Mouse (Mus musculus): ENCODE data around the gene Hscb. TPM values are rescaled to one million over a fixed set of nuclear protein-coding genes. Genes with fewer than 3 reads are reported as not detected.

Gene Hscb
- polyA plus RNA-seq, 1 experiment, result not detected

DNA sequence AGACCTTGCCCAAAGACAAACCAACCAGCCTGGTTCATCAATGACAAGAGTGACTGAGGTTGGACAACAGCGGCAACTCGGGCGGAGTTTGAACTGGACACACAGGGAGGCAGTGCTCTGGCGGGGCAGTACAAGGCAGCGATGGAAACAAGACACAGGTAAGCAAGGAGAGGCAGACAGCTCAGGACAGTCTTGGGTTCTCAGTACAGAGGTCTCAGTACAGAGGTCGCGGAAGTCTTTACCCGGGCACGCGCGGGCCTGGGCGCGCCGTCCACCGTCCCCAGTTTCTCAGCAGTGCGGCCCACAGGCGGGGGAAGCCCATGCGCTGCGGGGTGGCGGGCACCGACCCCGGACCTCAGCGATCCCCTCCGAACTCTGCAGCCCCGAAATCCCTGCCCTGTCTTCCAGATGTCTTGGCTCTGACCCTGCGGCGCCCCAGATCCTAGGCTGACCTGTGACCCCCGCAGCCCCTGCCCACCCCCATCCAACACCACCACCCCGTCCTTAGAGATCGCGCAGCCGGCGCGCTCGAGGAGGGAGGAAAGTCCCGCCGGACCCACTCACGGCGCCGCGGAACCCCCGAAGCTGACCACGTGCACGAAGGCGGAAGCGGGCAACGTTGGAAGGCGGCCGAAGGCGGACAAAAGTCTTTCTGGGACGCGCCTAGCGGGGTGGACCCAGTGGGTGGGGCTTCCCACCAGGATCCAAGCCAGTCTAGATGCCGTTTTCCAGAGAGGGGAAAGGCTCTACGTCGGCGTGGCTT, 59.4 kb downstream of the Hscb start, which contains the start of gene Pus1:
Pus1 (minus strand) TSS at position 662 of the 763 bp plus-strand sequence.
- 0 out of 2 replicates have a peak within 1 kb of the TSS, but pooled peaks have one; percentile 21 for H3K27ac ChIP-seq (ENCODE audit: insufficient read depth, low read depth, low read length)
- WGBS, result under 1% methylated on average over 56 of the region's 57 CpGs
- peaks cover 15% of the 10 kb centered on the region for H3K4me1 ChIP-seq (ENCODE audit: control insufficient read depth, insufficient read depth, low read length)
- peak within 1 kb of the TSS; percentile 71 for H3K4me3 ChIP-seq (ENCODE audit: insufficient read depth, low read depth, low read length)
- TF ChIP-seq CTCF (IDR thresholded peaks at IDR 0.05; ENCODE audit: insufficient read depth, low read depth, low read length) (no peak), POLR2A (IDR thresholded peaks at IDR 0.05; ENCODE audit: insufficient read depth, low read depth, low read length) (0 out of 2 replicates have a peak, but pooled peaks have one; percentile 13)

DNA sequence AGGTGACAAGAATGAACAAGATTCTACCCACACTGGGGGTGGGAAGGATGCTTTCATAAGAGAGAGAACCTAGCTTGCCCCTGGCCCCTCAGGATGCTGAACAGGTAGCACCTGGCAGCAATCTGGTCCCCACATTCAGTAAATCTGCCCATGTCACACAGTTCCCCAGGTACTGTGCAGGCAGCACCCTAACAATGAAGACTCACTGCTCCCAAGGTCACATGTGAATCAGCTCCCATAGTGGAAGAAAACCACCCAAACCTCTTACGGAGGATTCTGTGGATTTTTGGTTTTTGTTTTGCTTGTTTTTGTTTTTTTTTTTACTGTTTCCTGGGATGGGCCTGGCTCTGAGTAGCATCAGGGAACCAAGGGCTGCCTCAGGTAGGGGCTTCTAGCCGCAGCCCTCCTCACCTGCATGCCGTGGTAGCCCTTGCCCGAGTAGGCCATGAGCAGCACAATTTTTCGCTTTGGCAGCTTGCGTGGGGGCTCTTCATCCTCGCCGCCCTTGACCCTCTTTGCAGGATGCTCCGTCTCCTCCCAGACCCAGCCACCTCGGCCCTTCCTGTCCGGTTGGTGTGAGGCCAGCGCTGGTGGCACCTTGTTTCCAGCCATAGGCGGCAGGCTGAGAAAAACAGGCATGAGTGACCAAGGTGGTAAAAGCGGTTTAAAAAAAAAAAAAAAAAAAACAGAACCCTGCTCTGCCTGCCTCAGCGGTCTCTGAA, 60.1 kb downstream of the Hscb start:
- WGBS, result 20% methylated on average over 15 of the region's 15 CpGs
- Histone ChIP-seq H3K4me3 (ENCODE audit: insufficient read depth, low read depth, low read length) (peak overlapping the region; percentile 71), H3K4me1 (ENCODE audit: control insufficient read depth, insufficient read depth, low read length) (peaks cover 15% of the 10 kb centered on the region), H3K27ac (ENCODE audit: insufficient read depth, low read depth, low read length) (no peak overlapping the region)
- TF ChIP-seq CTCF (IDR thresholded peaks at IDR 0.05; ENCODE audit: insufficient read depth, low read depth, low read length) (no peak), POLR2A (IDR thresholded peaks at IDR 0.05; ENCODE audit: insufficient read depth, low read depth, low read length) (no peak)

Other genes starting within 250 kb of the Hscb start
- gene Noc4l, start 186.4 kb downstream of the Hscb start, polyA plus RNA-seq (2012; ENCODE audit: insufficient read depth, insufficient read length, low replicate concordance, missing spikeins), result not detected in 2 replicates
- not detected in 2 replicates for gene Ddx51, start 186.3 kb downstream of the Hscb start, polyA plus RNA-seq (2012; ENCODE audit: insufficient read depth, insufficient read length, low replicate concordance, missing spikeins)
- gene Ep400, start 69.1 kb downstream of the Hscb start, polyA plus RNA-seq (2012; ENCODE audit: insufficient read depth, insufficient read length, low replicate concordance, missing spikeins), result not detected in 2 replicates
- not detected in 2 replicates for gene Pus1, start 59.1 kb downstream of the Hscb start, polyA plus RNA-seq (2012; ENCODE audit: insufficient read depth, insufficient read length, low replicate concordance, missing spikeins)
- gene Ulk1, start 29.7 kb downstream of the Hscb start, polyA plus RNA-seq (2012; ENCODE audit: insufficient read depth, insufficient read length, low replicate concordance, missing spikeins), result not detected in 2 replicates
- gene Chek2, start 202 bp upstream of the Hscb start, polyA plus RNA-seq (2012; ENCODE audit: insufficient read depth, insufficient read length, low replicate concordance, missing spikeins), result not detected in 2 replicates
- not detected in 2 replicates for gene Ttc28, start 40.0 kb upstream of the Hscb start, polyA plus RNA-seq (2012; ENCODE audit: insufficient read depth, insufficient read length, low replicate concordance, missing spikeins)

All from olfactory bulb, adult 2 months (tissue).